Mouse (Mus musculus): ENCODE data around the gene Serpina3n.
"Not testable (repeated sequence)": the region's sequence is repeated elsewhere in the genome, so short reads cannot be mapped to it uniquely, and the experiment has no call there.

Gene Serpina3n

DNA sequence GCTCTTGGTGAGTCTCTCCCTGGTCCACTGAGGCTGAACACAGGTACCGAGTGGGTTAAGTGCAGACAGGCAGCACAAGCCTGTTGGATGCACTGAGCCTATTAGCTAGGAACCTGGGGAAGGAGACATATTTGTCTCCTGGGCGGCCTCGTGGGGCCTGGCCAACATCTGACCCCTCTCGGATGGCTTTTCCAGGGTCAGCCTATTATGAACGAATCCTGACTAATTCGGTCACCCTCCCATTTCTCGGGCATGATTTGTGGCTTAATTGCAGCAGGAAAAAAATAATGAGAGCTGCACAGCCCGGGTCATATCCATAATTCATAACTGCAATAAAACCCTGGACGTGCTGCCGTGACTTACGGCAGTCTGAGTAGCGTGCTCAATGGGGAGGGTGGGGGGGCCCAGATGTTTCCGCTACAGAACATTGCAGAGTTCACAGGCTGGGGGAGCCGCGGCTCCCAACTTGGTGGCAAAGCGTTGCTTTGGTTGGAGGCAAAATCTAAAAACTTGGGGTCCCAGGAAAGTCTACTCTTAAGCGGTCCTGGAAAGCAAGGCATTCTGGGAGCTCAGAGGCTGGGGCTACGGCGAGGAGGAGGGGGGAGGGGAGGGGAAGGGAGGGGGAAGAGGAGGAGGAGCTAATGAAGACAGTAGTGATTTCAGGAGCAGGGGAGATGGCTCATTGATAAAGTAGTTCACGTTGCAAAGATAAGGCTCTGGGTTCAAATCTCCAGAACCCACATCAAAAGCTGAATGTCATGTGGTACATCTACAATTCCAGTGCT lies 27.6 kb downstream of the Serpina3n start:
- no peak for DNase-seq

DNA sequence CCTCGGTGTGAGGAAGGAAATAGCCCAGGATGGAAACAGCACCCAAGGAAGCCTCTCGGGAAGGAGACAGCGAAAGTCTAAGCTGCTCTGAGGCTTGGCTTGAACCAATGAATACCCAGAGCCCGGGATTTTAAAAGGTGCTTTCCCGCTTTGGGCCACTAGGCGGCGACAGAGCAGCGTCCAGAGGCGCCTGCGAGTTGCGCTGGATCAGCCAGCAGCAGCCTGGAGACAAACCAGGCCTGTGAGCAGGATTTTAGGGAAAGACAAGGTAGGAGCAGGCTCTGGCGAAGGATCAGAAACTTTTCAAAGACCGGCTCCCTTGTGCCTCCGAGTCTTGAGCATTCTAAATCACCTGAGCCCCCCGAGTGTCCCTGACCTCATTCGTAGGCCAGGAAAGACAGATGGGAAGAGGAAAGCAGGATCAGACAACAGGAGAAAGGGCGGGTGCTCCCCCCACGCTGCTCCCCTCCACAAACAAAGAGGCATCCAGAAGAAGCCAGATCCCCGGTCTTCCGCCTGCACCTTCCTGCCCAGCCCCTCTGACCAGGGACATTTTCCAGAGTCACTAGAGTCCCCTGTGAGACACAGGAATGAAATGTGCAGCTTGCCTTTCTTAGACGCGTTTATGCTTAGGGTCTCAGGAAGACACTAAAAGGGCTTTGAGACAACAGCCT lies 33.7 kb downstream of the Serpina3n start:
- peak; percentile 85 for DNase-seq

GRCm38 (mm10) chr12:104443716-104444115 lies 37.2 kb downstream of the Serpina3n start:
- DNase-seq: no peak

DNA sequence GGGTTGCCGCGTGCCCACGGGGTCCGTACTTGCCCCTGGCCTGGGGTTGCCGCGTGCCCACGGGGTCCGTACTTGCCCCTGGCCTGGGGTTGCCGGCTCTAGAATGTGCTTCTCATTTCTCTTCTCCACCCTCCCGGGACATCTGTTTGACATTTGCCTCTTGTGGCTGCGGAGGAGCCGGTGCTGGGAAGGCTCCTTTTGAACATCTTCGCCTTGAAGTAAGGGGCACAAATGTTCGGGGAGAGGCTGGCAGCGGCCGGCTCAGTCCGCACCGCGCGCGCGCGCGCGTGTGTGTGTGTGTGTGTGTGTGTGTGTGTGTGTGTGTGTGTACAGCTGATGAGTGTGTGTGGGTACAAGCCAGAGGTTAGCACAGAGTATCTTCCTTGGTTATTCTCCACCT lies 40.5 kb downstream of the Serpina3n start:
- not testable (repeated sequence) for DNase-seq

DNA sequence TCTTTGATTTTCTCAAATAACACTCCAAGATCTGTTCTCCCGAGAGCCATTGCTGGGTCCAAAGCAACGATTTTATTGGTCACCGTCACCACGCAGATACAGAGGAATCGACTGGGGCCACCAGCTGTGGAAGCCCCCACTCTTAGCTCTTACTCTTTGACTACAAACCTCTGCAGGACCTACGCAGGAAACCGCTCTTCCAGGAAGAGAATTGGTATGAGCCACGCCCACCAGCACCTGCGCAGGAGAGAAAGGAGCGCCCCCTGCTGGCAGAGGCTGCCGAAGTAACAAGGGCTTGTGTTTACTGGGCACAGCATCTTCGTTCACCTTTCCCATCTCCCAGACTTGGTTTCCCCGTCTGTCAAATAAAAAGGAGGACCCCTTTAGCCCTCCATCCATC lies 41.6 kb downstream of the Serpina3n start:
- peak; percentile 77 for DNase-seq

DNA sequence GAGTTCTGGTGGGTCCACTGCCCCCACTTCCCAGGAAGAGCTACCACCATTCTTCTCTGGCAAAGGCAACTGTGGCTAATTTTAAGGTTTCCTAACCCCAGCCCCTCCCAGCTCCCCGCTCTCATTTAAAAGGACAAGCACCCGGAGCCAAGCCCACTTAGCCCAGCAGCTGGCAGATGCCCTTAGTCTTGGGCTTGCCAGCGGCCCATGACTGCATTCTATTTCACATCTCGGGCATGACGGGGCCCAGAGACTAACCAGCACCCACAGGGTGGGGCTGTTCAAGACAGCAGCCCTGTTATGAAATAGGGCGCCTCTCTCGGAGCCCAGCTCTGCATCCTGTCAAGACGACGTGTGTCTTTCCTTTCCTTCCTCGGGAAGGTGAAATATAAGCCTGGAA lies 43.7 kb downstream of the Serpina3n start:
- DNase-seq: no peak

GRCm38 (mm10) chr12:104453002-104453401 lies 46.5 kb downstream of the Serpina3n start:
- DNase-seq: no peak

GRCm38 (mm10) chr12:104459377-104459776 lies 52.8 kb downstream of the Serpina3n start:
- no peak for DNase-seq

DNA sequence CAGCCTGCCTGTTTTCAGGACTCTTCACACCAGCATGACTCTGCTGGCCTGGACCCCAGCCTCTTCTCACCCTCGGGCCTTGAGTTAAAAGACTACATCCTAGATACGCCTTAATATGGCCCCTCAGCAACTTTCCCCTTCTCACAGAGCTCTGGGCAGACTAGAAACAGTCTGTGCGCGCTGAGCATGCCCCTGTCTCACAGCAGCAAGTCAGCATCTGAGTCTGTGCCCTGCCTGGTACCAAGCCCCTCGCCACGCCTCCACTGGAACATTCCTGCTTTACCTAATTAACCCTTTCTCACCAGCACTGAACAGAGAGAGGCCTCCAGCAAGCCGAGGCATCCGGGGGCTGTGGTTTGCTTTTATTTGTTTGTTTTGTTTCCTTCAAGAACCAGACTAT lies 54.8 kb downstream of the Serpina3n start:
- no peak for DNase-seq

Data from lung, postnatal 36 days (tissue).